Mouse (Mus musculus) forebrain, embryonic 13.5 days (tissue): ENCODE data around the gene Snrnp48. TPM values are rescaled to one million over a fixed set of nuclear protein-coding genes. Genes with fewer than 3 reads are reported as not detected.

ENCODE experiments used
- ATAC-seq: fragments of 200-750 bp; cut with Nextera tagmentation; 2 replicates; pipeline ENCODE4 v1.8.0; 2017
- H3K27ac ChIP-seq: fragments of 300-500 bp; sonication (generic); 2 replicates; pipeline ENCODE4 v1.5.1; 2015; ENCODE audit warnings: inconsistent platforms, mild to moderate bottlenecking, moderate library complexity
- H3K27me3 ChIP-seq: fragments of 300-500 bp; sonication (generic); 2 replicates; pipeline ENCODE4 v1.6.1; 2015; ENCODE audit warnings: mild to moderate bottlenecking, inconsistent platforms
- H3K36me3 ChIP-seq: fragments of 300-500 bp; sonication (generic); 2 replicates; pipeline ENCODE4 v1.6.1; 2015; ENCODE audit warnings: mild to moderate bottlenecking, inconsistent platforms; ENCODE audit not compliant: poor library complexity, severe bottlenecking
- H3K4me1 ChIP-seq: fragments of 300-500 bp; sonication (generic); 2 replicates; pipeline ENCODE4 v1.6.1; 2015; ENCODE audit warnings: inconsistent platforms
- H3K4me2 ChIP-seq: fragments of 300-500 bp; sonication (generic); 2 replicates; pipeline ENCODE4 v1.6.1; 2015; ENCODE audit warnings: inconsistent platforms, mild to moderate bottlenecking, moderate library complexity
- H3K4me3 ChIP-seq: fragments of 300-500 bp; sonication (generic); 2 replicates; pipeline ENCODE4 v1.5.1; 2015; ENCODE audit warnings: mild to moderate bottlenecking, inconsistent platforms
- H3K9ac ChIP-seq: fragments of 300-500 bp; sonication (generic); 2 replicates; pipeline ENCODE4 v1.6.1; 2015; ENCODE audit warnings: mild to moderate bottlenecking, inconsistent platforms
- H3K9me3 ChIP-seq: fragments of 300-500 bp; sonication (generic); replicated peaks from 2 replicates; pipeline ENCODE4 v1.6.1; 2016; ENCODE audit warnings: inconsistent platforms
- WGBS: fragments of 180-500 bp; shearing (Covaris S2); methylation state at CpG from one replicate; pipeline ENCODE4 v1.1.7; 2015; 5-methylcytosine and 5-hydroxymethylcytosine counted together
- polyA plus RNA-seq: library from polyadenylated mRNA; unstranded; fragments of >200 nt; fragmentation: Nextera tagmentation; extraction: Ambion mirVana; gene quantifications from 2 replicates; pipeline ENCODE4 v1.2.1, GENCODE M21; 2015

Gene Snrnp48
- polyA plus RNA-seq, 1 experiment from 2014 or later: 37.1 TPM

GRCm38 (mm10) chr13:38272624-38273023 is 67.9 kb downstream of the Snrnp48 start:
- Histone ChIP-seq H3K4me1 (no peaks in the 10 kb centered on the region), H3K4me2 (no peak overlapping the region), H3K4me3 (no peak overlapping the region), H3K9me3 (no peaks in the 10 kb centered on the region), H3K36me3 (no peaks in the 10 kb centered on the region), H3K9ac (no peak overlapping the region), H3K27me3 (no peaks in the 10 kb centered on the region), H3K27ac (no peak overlapping the region)
- no peak for ATAC-seq
- WGBS: 62% methylated on average over 3 of the region's 3 CpGs

Other genes starting within 250 kb of the Snrnp48 start
- 77.3 and 77.5 TPM in 2 replicates for gene Ssr1, start 210.7 kb upstream of the Snrnp48 start, polyA plus RNA-seq
- 57.2 and 58.2 TPM in 2 replicates for gene Riok1, start 167.9 kb upstream of the Snrnp48 start, polyA plus RNA-seq
- gene Cage1, start 167.9 kb upstream of the Snrnp48 start, polyA plus RNA-seq: 1.2 and 1.8 TPM in 2 replicates
- gene Dsp, start 53.6 kb upstream of the Snrnp48 start, polyA plus RNA-seq: 0.21 and 0.28 TPM in 2 replicates
- gene Bmp6, start 140.2 kb downstream of the Snrnp48 start, polyA plus RNA-seq: 0.71 and 1.7 TPM in 2 replicates